Mouse (Mus musculus) forebrain, embryonic 15.5 days (tissue): ENCODE results near the gene Tomm20l. TPM values are rescaled to one million over a fixed set of nuclear protein-coding genes. Genes with fewer than 3 reads are reported as not detected.
A peak's percentile ranks its signal among the peaks of the same experiment; 100 is the strongest.

Experiments
- ATAC-seq: fragments of 200-750 bp; cut with Nextera tagmentation; replicated peaks from 2 replicates; pipeline ENCODE4 v1.8.0; 2017; ENCODE audit warnings: mild to moderate bottlenecking, moderate TSS enrichment, moderate library complexity
- H3K27ac ChIP-seq: fragments of 300-500 bp; sonication (generic); replicated peaks from 2 replicates; pipeline ENCODE4 v1.5.1; 2015; ENCODE audit warnings: mild to moderate bottlenecking, inconsistent platforms
- H3K27me3 ChIP-seq: fragments of 300-500 bp; sonication (generic); 2 replicates; pipeline ENCODE4 v1.6.1; 2015; ENCODE audit warnings: inconsistent platforms
- H3K36me3 ChIP-seq: fragments of 300-500 bp; sonication (generic); 2 replicates; pipeline ENCODE4 v1.6.1; 2015; ENCODE audit warnings: mild to moderate bottlenecking, inconsistent platforms
- H3K4me1 ChIP-seq: fragments of 300-500 bp; sonication (generic); 2 replicates; pipeline ENCODE4 v1.6.1; 2015; ENCODE audit warnings: inconsistent platforms
- H3K4me2 ChIP-seq: fragments of 300-500 bp; sonication (generic); replicated peaks from 2 replicates; pipeline ENCODE4 v1.6.1; 2015; ENCODE audit warnings: mild to moderate bottlenecking, inconsistent platforms
- H3K4me3 ChIP-seq: fragments of 300-500 bp; sonication (generic); 2 replicates; pipeline ENCODE4 v1.5.1; 2015; ENCODE audit warnings: mild to moderate bottlenecking, inconsistent platforms
- H3K9ac ChIP-seq: fragments of 300-500 bp; sonication (generic); replicated peaks from 2 replicates; pipeline ENCODE4 v1.6.1; 2015; ENCODE audit warnings: mild to moderate bottlenecking, inconsistent platforms
- H3K9me3 ChIP-seq: fragments of 300-500 bp; sonication (generic); 2 replicates; pipeline ENCODE4 v1.6.1; 2016; ENCODE audit warnings: inconsistent platforms
- WGBS: fragments of 180-500 bp; shearing (Covaris S2); methylation state at CpG from one replicate; pipeline ENCODE4 v1.1.7; 2015; ENCODE audit warnings: mixed read lengths; 5-methylcytosine and 5-hydroxymethylcytosine counted together
- polyA plus RNA-seq: library from polyadenylated mRNA; unstranded; fragments of >200 nt; fragmentation: Nextera tagmentation; extraction: Ambion mirVana; gene quantifications from 2 replicates; pipeline ENCODE4 v1.2.1, GENCODE M21; 2015

The Tomm20l gene
- polyA plus RNA-seq, 1 experiment from 2014 or later = not detected

- ATAC-seq = no peak
- peak overlapping the region; percentile 73 for H3K4me2 ChIP-seq
- H3K27ac ChIP-seq = no peak overlapping the region
- WGBS = 9% methylated on average over 5 of the region's 5 CpGs
- H3K9ac ChIP-seq = peak overlapping the region; percentile 90
- no peaks in the 10 kb centered on the region for H3K27me3 ChIP-seq
- peaks cover 43% of the 10 kb centered on the region for H3K4me1 ChIP-seq
- peak overlapping the region; percentile 89 for H3K4me3 ChIP-seq
- H3K9me3 ChIP-seq = no peaks in the 10 kb centered on the region
- peaks cover 22% of the 10 kb centered on the region; the same call in 1 of the 2 replicates for H3K36me3 ChIP-seq
These were observed 24.4 kb downstream of the Tomm20l start for GRCm38 (mm10) chr12:71135581-71135980.

DNA sequence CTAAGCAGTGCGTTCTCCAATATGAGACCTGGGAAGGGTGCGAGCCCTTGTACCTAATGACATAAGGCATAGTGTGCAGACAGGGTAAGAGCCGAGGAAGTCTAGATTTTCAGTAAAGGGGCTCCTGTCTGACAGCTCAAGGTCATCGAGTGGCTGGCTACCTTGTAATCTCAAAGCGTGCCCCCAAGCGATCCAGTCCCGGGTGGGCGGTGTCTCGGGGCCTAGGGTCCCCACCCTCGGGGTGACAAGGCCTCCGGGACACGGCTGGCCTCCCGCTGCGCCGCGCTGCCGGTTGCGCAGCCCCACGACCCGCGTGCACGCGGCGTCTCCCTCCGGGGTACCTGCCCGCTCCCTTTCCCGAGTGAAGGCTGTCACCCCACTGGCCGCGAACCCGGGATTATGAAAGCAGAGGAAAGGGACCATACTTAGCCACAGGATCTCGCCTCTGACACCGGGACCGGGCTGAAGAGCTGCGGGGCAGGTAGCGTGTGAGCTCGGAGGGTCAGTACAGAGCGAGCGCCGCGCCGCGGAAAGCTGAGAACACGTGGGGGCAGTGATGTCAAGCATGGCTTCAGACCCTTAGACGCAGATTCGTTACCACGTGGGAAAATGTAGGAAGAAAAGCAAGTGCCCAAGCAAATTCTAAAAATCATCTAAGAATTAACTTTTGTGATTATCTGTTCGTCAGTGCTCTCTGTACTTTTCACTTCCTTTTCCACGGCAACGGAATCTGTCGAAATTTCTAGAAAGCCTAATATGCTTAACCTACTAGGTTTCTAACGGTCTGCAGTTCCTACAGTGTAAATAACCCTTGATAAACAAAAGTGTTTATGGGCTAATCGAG is 25.1 kb downstream of the Tomm20l start, which contains the start of the genes Timm9 and 2700049A03Rik:
TSS of gene Timm9 (minus strand) at position 555 of the 844 bp plus-strand sequence.
TSS of gene 2700049A03Rik (plus strand) at position 719 of the 844 bp plus-strand sequence.
- Histone ChIP-seq H3K9me3 (no peaks in the 10 kb centered on the region), H3K36me3 (peaks cover 23% of the 10 kb centered on the region), H3K4me1 (peaks cover 43% of the 10 kb centered on the region), H3K4me2 (peak within 1 kb of the TSS; percentile 83), H3K27ac (peak within 1 kb of the TSS; percentile 91), H3K4me3 (peak within 1 kb of the TSS; percentile 89), H3K27me3 (no peaks in the 10 kb centered on the region), H3K9ac (peak within 1 kb of the TSS; percentile 90)
- under 1% methylated on average over 52 of the region's 52 CpGs for WGBS
- ATAC-seq = peak; percentile 96

DNA sequence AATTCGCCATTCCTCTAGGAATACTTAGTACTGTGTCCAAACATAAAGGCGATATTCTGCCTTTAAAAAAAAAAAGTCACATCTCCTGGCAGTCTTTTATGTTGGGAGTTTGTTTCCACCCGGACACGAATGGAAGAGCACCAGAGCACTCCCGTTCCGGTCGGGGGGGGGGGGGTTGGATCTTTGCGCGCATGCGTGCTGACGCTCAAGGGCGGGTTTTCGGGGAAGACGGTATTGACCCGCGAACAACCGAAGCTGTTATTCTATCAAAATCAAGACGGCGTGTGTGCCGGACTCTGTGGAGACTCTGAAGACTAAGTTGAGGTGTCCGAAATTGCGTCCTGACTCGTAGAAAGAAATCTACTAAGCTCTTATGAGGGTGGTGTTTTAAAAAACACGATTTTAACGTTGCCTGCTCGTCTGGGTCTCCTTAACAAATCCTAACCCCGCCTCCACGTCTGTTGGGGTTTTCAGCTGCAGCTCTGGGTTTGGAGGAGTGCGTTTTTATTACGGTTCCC is 25.8 kb downstream of the Tomm20l start:
- peak overlapping the region; percentile 90 for H3K9ac ChIP-seq
- peak; percentile 87 for ATAC-seq

DNA sequence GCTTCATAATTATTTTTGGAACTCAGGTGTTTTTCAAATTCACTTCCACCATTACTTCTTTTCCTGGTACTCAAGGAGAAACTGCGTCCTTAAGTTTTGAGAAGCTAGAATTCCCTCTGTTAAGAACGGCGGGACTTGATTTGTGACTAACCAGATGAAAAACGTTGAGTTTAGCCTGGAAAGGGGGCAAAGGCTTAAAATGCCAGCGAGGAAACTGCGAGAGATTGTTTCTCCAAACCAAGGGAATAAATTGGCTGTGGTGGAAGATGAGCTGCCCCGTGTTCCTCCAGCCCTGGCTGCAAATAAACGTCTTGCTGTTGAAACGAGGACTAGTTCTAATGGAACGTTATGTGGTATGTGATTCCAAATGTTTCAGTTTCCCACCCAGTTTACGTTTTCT is 26.5 kb downstream of the Tomm20l start:
- peaks cover 24% of the 10 kb centered on the region for H3K36me3 ChIP-seq
- WGBS = 5% methylated on average over 11 of the region's 11 CpGs
- ATAC-seq = no peak

More for the DNA sequence above, 25.8 kb downstream of the Tomm20l start:
- under 1% methylated on average over 30 of the region's 30 CpGs for WGBS
- H3K4me3 ChIP-seq = peak overlapping the region; percentile 89
- peak overlapping the region; percentile 91 for H3K27ac ChIP-seq
- peaks cover 23% of the 10 kb centered on the region for H3K36me3 ChIP-seq
- no peaks in the 10 kb centered on the region for H3K27me3 ChIP-seq
- peaks cover 43% of the 10 kb centered on the region for H3K4me1 ChIP-seq
- no peaks in the 10 kb centered on the region for H3K9me3 ChIP-seq
- peak overlapping the region; percentile 83 for H3K4me2 ChIP-seq

DNA sequence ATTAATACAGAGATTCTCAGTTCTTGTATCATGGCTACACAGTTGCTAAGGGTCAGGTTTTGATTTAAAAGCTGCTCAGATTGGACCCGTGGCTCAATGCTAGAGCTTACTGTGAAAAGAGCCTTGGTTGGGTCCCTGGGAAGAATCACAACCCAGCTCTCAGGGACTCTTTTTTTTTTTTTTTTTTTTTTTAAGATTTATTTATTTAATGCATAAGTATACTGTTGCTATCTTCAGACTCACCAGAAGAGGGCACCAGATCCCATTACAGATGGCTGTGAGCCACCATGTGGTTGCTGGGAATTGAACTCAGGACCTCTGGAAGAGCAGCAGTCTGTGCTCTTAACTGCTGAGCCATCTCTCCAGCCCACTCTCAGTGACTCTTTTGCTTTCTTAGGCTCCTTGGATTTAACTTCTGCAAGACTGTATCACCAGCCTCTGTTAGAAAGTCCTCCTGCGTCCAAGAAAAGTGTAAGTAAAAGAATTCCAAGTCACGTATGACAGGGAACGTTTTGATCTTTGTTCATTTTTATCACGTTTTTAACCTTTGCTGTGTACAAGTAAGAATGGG is 28.1 kb downstream of the Tomm20l start:
- Histone ChIP-seq H3K4me3 (0 out of 2 replicates have a peak overlapping the region, but pooled peaks have one; percentile 89), H3K9ac (no peak overlapping the region)
- 78% methylated on average over 5 of the region's 5 CpGs for WGBS

More for the DNA sequence above, 26.5 kb downstream of the Tomm20l start:
- H3K9me3 ChIP-seq = no peaks in the 10 kb centered on the region
- peak overlapping the region; percentile 83 for H3K4me2 ChIP-seq
- no peaks in the 10 kb centered on the region for H3K27me3 ChIP-seq
- H3K4me3 ChIP-seq = peak overlapping the region; percentile 89
- peak overlapping the region; percentile 90 for H3K9ac ChIP-seq
- H3K4me1 ChIP-seq = peaks cover 43% of the 10 kb centered on the region
- no peak overlapping the region for H3K27ac ChIP-seq

DNA sequence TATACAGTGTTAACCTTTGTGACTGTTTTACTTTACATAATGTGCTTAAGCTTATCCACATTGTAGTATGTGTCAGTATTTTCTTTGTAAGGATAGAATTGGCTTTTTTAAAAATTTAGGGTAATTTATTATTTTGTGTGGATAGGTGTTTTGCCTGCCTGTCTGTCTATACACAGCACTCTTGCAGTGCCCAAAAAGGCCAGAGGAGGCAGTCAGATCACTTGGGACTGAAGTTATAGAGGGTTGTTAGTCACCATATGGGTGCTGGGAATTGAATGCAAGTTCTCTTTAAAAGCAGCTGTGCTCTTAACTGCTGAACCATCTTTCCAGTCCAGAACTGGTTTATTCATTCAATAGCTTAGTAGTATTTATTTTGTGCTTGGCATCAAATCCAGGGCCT is 30.0 kb downstream of the Tomm20l start:
- Histone ChIP-seq H3K27ac (no peak overlapping the region), H3K27me3 (no peaks in the 10 kb centered on the region), H3K4me3 (no peak overlapping the region), H3K9me3 (no peaks in the 10 kb centered on the region), H3K36me3 (peaks cover 53% of the 10 kb centered on the region), H3K9ac (no peak overlapping the region), H3K4me2 (no peak overlapping the region), H3K4me1 (peaks cover 26% of the 10 kb centered on the region)
- ATAC-seq = no peak

More for the DNA sequence above, 28.1 kb downstream of the Tomm20l start:
- H3K36me3 ChIP-seq = peaks cover 35% of the 10 kb centered on the region
- H3K9me3 ChIP-seq = no peaks in the 10 kb centered on the region
- H3K27ac ChIP-seq = no peak overlapping the region
- peaks cover 41% of the 10 kb centered on the region for H3K4me1 ChIP-seq
- H3K4me2 ChIP-seq = peak overlapping the region; percentile 83; the same call in 1 of the 2 replicates
- no peak for ATAC-seq
- H3K27me3 ChIP-seq = no peaks in the 10 kb centered on the region

GRCm38 (mm10) chr12:71147641-71148040 is 36.4 kb downstream of the Tomm20l start:
- Histone ChIP-seq H3K27ac (no peak overlapping the region), H3K4me2 (no peak overlapping the region), H3K4me1 (no peaks in the 10 kb centered on the region), H3K27me3 (no peaks in the 10 kb centered on the region), H3K9me3 (no peaks in the 10 kb centered on the region), H3K9ac (no peak overlapping the region), H3K36me3 (peaks cover 66% of the 10 kb centered on the region), H3K4me3 (no peak overlapping the region)
- 92% methylated on average over 3 of the region's 3 CpGs for WGBS
- ATAC-seq = no peak

- ATAC-seq = no peak
- Histone ChIP-seq H3K4me3 (no peak overlapping the region), H3K9ac (no peak overlapping the region), H3K4me2 (no peak overlapping the region), H3K9me3 (no peaks in the 10 kb centered on the region), H3K36me3 (peaks cover 66% of the 10 kb centered on the region), H3K27me3 (no peaks in the 10 kb centered on the region), H3K4me1 (no peaks in the 10 kb centered on the region), H3K27ac (no peak overlapping the region)
- WGBS = 97% methylated on average over 9 of the region's 9 CpGs
These were observed 37.6 kb downstream of the Tomm20l start for GRCm38 (mm10) chr12:71148801-71149200.

- no peak overlapping the region for H3K4me2 ChIP-seq
- H3K9me3 ChIP-seq = no peaks in the 10 kb centered on the region
- H3K27me3 ChIP-seq = no peaks in the 10 kb centered on the region
- H3K27ac ChIP-seq = no peak overlapping the region
- peaks cover 66% of the 10 kb centered on the region for H3K36me3 ChIP-seq
- no peak overlapping the region for H3K9ac ChIP-seq
- H3K4me1 ChIP-seq = no peaks in the 10 kb centered on the region
- ATAC-seq = no peak
- WGBS = 92% methylated on average over 6 of the region's 6 CpGs
- no peak overlapping the region for H3K4me3 ChIP-seq
These were observed 38.2 kb downstream of the Tomm20l start for GRCm38 (mm10) chr12:71149456-71149855.

- peaks cover 65% of the 10 kb centered on the region for H3K36me3 ChIP-seq
- no peak overlapping the region for H3K9ac ChIP-seq
- no peak overlapping the region for H3K4me2 ChIP-seq
- H3K27me3 ChIP-seq = no peaks in the 10 kb centered on the region
- no peak overlapping the region for H3K4me3 ChIP-seq
- no peak overlapping the region for H3K27ac ChIP-seq
- H3K9me3 ChIP-seq = no peaks in the 10 kb centered on the region
- no peak for ATAC-seq
- no peaks in the 10 kb centered on the region for H3K4me1 ChIP-seq
- 97% methylated on average over 8 of the region's 8 CpGs for WGBS
These were observed 38.9 kb downstream of the Tomm20l start for GRCm38 (mm10) chr12:71150167-71150566.

DNA sequence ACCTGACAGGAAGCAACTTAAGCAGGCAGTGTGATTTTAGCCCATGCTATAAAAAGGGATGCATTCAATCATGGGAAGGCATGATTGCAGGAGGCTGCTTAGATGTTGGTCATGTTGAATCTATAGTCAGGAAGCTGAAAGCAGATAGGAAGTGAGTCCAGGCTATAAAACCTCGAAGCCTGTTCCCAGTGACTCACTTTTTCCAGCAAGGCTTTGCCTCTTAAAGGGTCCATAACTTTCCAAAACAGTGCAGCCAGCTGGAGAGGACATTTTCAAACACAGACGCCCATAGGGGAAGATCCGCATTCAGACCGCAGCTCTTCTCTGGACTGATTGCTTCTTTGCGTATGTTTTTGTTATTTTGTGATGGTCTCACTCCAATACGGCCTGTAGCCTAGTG is 43.8 kb downstream of the Tomm20l start:
- 93% methylated on average over 6 of the region's 6 CpGs for WGBS
- ATAC-seq = no peak

GRCm38 (mm10) chr12:71157974-71158373 is 46.7 kb downstream of the Tomm20l start:
- Histone ChIP-seq H3K4me1 (no peaks in the 10 kb centered on the region), H3K9me3 (no peaks in the 10 kb centered on the region), H3K9ac (no peak overlapping the region), H3K36me3 (peaks cover 82% of the 10 kb centered on the region), H3K4me2 (no peak overlapping the region), H3K4me3 (no peak overlapping the region), H3K27me3 (no peaks in the 10 kb centered on the region), H3K27ac (no peak overlapping the region)
- WGBS = 83% methylated on average over 6 of the region's 6 CpGs
- no peak for ATAC-seq

More for the DNA sequence above, 43.8 kb downstream of the Tomm20l start:
- H3K4me2 ChIP-seq = no peak overlapping the region
- no peak overlapping the region for H3K4me3 ChIP-seq
- H3K36me3 ChIP-seq = peaks cover 77% of the 10 kb centered on the region
- no peaks in the 10 kb centered on the region for H3K27me3 ChIP-seq
- no peaks in the 10 kb centered on the region for H3K9me3 ChIP-seq
- H3K9ac ChIP-seq = no peak overlapping the region
- H3K27ac ChIP-seq = no peak overlapping the region
- no peaks in the 10 kb centered on the region for H3K4me1 ChIP-seq
